Mouse (Mus musculus) ES-E14 (cell line): ENCODE measurements at regions not wholly inside any gene's neighbourhood (a gene's known extent, or its start where the extent isn't known, plus 50 kb on each side); places are given as distances from the start of the nearest gene placed in this dataset.

ENCODE experiments used
- CHD2 ChIP-seq: IDR thresholded peaks from 2 replicates; pipeline ENCODE4 v1.6.1; 2014; ENCODE audit warnings: mild to moderate bottlenecking, low read depth, low read length, inconsistent platforms
- HCFC1 ChIP-seq: IDR thresholded peaks from 2 replicates; pipeline ENCODE4 v1.6.1; 2012; ENCODE audit warnings: low read length, inconsistent platforms, borderline replicate concordance; ENCODE audit not compliant: insufficient read depth
- ZC3H11A ChIP-seq: IDR thresholded peaks from 2 replicates; pipeline ENCODE4 v1.6.1; 2012; ENCODE audit warnings: low read depth, mild to moderate bottlenecking, inconsistent platforms, low read length, borderline replicate concordance
- ZNF384 ChIP-seq: IDR thresholded peaks from 2 replicates; pipeline ENCODE4 v1.6.1; 2012; ENCODE audit warnings: low read depth, low read length, inconsistent platforms

GRCm38 (mm10) chr15:49121202-49121601 lies 4763.5 kb upstream of the Gm7489 start:
- TF ChIP-seq ZC3H11A = no peak
- TF ChIP-seq CHD2 = no peak
- TF ChIP-seq ZNF384 = no peak
- no peak for TF ChIP-seq HCFC1
